Mouse (Mus musculus) bone marrow, adult 2 months (tissue): ENCODE measurements around the gene Sf3b2.
"Not testable (repeated sequence)": the region's sequence is repeated elsewhere in the genome, so short reads cannot be mapped to it uniquely, and the experiment has no call there.

Experiments
- CTCF ChIP-seq: fragments of 200-500 bp; IDR thresholded peaks from 2 replicates; pipeline ENCODE4 v1.5.1; 2011; ENCODE audit warnings: low read length, control low read depth; ENCODE audit not compliant: control insufficient read depth, insufficient read depth
- POLR2A ChIP-seq: fragments of 200-500 bp; IDR thresholded peaks from 2 replicates; pipeline ENCODE4 v1.6.1; 2011; ENCODE audit warnings: low read depth, mild to moderate bottlenecking, control low read depth, low read length, borderline replicate concordance; ENCODE audit not compliant: control insufficient read depth

GRCm38 (mm10) chr19:5236981-5237380 lies 58.3 kb downstream of the Sf3b2 start:
- TF ChIP-seq CTCF, POLR2A: not testable (repeated sequence)
